Mouse (Mus musculus) CD8-positive naive resting alpha-beta T cell, adult 2 months (primary cell): ENCODE data around the gene Luc7l3.

ENCODE experiments used
- DNase-seq, 2 experiments: peaks; one replicate each; pipeline ENCODE4 v3.0.0; 2022; ENCODE audit warnings: low read depth in 2 of 2, low spot score in 2 of 2

Luc7l3 gene

DNA sequence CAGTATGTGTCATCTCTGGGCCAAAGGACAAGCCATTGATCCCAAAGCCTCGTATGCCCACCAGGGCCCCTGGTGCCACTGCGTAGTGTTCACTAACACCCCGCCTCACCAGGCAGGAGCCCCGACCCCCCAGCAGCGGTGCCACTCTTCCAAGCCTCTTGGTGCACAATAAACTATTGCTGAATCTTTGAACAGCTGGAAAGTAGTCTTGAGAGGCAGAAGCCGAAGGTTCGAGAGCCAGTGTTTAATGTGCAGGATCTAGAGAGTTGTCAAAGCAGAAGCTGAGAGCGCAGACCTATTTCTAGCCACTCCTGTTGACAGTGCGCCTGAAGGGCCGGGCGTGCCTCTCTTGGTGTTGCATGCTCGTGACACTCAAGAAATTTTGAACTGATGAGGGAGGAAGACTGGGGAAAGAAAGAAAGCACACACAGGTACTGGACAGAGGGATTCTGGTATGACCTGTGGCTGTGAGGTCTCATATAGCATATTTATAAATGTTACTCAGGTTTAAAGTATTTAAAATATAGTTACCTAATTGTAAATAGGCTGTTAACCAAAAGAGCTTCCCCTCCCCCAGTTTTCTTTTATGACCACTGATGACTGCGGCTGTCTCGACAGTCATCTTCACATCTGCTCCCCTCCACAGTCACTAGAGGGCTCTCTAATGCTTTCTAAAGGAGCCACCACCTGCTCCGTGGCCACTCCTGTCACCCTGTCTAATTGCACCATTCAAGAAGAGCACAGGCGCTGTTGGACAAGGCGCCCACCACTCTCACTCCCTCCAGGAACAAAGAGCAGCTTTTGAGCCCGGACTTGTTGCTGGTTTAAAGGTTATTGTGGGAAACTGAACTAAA is 18.2 kb upstream of the Luc7l3 start:
- peak; percentile 25 to 54 for DNase-seq

DNA sequence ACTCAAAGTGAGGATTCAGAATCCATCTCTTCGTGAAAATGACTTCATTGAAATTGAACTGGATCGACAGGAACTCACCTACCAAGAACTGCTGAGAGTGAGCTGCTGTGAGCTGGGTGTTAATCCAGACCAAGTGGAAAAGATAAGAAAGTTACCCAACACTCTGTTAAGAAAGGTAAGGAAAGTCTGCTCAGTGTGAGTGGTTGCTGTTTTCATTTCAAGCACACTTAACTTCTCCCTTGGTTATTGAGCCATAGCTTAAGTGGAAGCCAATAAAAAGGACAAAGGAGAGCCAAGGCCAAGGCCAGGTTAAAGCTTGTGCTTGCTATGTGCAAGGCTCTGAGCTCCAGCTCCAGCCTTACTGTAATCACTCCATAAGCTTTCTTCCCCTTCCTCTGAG is 16.6 kb upstream of the Luc7l3 start:
- DNase-seq: no peak

DNA sequence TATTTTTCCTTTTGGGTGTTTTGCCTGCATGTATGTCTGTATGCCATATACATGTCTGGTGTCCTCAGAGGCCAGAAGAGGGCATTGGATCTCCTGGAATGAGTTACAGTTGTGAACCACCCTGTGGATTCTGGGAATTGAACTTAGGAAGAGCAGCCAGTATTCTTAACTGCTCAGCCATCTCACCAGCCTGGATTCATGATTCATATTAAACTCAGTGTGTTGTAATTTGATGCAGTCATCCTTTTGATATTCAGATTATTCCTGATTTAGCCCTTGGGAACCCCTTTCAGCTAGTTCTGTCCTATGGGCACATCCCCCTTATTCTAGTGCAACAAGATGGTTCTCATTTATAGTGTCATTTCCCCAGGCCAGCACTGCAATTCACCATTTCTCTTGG is 14.8 kb upstream of the Luc7l3 start:
- no peak for DNase-seq

DNA sequence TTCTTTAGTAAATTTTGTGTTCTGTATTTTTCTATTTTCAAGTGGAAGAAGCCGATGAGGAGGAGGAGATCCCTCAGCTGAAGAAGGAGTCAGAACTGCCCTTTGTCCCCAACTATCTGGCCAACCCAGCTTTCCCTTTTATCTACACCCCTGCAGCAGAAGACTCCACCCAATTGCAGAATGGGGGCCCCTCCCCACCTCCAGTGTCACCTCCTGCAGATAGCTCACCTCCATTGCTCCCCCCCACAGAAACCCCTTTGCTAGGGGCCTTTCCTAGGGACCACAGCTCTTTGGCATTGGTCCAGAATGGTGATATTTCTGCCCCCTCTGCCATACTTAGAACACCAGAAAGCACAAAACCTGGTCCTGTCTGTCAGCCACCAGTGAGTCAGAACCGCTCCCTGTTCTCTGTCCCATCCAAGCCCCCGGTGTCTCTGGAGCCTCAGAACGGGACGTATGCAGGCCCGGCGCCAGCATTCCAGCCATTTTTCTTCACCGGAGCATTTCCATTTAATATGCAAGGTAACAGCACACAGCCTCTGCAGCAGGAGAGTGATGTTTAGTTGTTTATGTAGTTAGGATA is 12.7 kb upstream of the Luc7l3 start:
- no peak for DNase-seq

DNA sequence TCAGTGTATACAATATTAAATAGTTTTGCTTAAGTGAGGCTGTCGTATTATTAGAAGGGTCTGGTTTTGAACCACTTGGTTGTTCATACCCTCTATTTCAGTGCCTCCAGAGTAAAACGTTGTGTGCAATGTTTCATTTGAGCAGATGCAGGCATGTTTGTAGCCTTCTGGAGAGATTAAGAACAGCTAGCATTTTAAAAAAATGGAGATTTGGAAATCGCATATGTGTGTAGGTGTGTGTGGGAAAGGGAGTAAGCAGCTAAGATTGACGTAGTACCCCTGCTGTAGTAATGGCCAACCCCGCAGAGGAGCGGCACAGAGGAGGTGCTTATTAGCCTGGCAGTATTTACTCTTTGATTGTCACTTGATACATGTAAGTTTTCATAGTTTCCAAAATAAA is 10.9 kb upstream of the Luc7l3 start:
- no peak for DNase-seq

DNA sequence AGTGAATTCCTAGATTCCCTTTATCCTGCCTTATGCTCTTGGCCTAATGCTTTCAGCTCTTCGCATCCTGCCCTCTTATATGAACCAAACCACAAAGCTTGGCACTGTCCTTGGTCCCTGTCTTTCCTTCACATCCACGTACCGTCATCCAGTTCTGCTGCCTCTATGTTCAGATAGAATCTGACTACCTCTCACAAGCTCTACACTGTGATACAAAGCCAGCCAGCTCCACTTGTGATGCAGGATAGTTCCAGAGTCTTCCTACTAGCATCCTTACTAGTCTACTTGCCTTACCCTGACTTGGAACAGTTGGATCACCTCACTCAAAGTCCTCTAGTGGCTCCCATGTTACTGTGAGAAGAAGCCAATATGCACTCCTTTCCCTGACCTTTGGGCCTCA is 8.4 kb upstream of the Luc7l3 start:
- DNase-seq: no peak

DNA sequence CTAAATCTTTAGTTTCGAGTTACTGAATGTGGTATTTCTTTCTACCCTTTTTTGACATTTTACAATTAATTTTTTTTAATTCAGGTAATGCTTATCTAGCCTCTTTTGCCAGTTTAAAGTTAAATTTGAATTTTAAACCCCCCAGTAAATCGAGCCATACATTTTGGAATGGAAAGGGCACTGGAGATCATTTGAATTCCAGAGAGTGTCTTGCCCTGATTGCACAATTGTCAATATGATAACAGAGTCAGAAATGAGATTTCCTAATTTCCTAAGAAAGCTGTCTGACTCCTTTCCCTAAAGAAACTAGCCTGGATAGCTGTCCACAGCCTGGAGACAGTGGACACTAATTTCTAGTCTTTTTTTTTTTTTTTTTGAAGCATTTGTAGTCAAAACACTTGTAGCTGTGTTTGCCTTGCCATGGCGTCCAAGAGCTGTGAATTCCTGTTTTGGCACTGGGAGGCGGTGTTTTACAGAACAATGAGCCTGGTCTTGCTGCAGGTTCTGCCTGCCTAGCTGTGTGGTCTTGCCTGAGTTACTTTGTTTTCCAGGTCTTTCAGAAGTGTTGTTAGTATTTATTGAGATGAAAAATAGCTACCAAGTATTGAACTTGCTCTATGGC is 7.6 kb upstream of the Luc7l3 start:
- peak in 1 of 2 experiments; percentile 16 for DNase-seq

DNA sequence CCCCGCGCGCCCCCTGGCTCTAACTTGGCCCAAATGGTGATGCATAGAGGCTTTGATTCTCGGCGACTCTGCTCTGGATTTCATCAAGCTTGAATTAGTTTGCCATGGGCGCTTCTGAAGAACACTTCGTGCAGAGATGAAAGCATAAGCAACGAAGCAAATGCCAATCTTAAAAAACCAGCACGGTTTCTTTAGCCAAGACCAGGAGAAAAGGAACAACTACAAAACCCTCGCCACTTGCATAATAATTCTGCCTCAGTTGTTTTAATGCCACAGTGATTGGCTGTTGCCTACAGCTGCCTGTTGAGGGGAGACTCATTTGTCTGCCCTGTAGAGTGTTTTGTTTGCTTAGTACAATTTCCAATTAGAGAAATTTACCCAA is 6.8 kb upstream of the Luc7l3 start:
- DNase-seq: no peak

DNA sequence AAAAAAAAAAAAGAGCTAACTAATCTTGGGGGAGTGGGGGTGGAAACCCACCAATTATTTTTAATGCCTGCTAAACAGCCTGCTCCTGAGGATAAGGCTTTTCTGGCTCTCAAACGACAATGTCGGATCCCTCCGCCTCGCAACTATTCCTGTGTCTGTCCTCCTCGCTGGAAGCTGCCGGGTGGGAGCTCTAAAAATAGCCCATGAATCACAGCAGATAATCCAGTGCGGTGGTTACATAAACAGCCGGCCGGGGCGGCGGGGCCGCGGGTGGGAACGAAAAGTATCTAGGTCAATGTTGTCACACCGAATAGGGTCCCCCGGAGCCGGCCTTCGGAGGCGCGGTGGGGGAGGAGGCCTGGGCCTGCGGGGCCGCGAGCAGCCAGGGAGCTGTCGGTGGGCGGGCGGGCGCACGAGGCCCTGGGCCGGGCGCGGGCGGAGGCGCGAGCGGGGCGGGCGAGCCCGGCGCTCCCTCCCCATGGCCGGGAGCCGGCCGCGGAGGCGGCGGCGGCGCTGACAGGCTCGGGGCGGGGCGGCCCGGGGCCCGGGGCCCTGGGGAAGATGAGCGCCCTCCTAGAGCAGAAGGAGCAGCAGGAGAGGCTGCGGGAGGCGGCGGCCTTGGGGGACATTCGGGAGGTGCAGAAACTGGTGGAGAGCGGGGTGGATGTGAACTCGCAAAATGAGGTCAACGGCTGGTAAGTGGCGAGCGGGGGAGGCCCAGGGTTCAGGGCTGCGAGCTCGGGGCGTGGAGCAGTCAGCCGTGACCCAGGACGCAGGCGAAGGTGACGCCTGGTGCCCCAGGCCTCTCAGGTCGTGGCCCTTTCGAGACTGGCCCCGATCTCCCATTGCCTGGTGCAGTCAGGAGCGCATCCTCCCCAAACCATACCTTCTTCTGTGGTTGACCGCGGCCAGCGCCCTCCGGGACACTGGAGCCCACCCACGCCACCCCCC is 6.2 kb upstream of the Luc7l3 start, which contains the start of gene Ankrd40:
Gene Ankrd40, plus strand, starts transcription at position 309 of the 951 bp plus-strand sequence.
- peak; percentile 83 to 84 for DNase-seq

DNA sequence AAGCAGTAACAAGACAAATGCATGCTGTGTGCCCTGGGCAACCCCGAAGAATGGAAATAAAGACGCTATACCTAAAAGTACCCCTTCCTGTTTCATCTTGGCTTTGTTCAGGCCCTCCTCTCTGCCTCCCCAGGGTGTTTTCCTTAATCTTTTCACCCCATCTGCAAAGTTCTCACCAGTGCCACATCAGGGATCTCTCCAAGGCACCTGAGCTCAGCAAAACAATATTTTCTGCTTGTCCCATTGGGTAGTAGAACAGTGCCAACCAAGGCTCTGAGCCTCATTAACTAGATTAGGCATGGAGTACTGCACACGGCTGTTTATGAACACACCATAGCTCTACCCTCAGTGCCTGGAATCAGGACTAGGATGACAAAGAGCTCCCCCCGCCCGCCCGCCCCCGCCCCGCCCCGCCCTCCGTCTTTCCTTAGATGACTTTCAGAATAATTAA is 5.2 kb upstream of the Luc7l3 start:
- no peak for DNase-seq

DNA sequence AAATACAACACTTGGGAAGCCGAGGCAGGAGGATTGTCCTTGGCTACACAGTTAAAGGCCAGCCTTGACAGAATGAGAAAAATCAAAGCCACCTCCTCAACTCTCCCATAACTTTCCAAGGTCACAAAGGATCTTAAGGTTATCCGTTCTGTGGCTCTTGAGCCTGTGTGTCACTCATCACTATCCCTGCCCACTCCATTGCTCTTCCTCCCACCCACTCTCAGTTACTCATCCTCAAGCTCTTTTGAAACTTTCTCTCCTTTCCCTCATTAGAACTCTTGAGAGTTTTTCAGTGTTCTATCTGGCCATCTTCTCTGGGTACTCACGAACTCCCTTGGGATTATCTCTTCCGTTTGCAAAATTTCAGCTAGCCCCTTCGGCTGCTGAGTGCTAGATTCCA is 2.8 kb upstream of the Luc7l3 start:
- DNase-seq: no peak

DNA sequence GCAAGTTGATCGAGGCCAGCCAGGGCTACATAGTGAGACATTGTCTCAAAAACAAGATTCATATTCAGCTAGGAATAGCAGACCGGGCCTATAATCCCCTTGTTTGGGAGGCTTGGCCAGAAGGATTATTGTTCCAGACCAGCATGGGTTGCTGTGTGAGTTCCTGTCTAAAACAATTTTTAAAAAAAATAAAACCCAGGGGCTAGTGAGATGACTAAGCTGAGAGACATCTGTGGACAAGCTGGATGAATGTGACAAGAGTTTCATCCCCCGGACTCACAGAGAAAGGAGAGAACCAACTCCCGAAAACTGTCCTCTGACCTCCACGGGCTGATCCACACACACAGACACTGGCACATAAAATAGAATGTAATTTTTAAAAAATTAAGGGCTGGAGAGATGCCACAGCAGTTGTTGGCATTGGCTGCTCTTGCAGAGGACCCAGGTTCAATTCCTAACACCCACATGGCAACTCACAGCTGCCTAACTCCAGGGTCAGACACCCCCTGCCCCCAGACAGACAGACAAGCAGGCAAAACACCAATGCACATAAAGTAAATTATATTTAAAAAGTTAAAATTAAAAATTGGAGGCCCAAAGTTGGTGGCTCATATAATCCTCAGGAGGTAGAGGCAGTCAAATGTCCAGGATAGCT is 1.6 kb upstream of the Luc7l3 start:
- DNase-seq: no peak

DNA sequence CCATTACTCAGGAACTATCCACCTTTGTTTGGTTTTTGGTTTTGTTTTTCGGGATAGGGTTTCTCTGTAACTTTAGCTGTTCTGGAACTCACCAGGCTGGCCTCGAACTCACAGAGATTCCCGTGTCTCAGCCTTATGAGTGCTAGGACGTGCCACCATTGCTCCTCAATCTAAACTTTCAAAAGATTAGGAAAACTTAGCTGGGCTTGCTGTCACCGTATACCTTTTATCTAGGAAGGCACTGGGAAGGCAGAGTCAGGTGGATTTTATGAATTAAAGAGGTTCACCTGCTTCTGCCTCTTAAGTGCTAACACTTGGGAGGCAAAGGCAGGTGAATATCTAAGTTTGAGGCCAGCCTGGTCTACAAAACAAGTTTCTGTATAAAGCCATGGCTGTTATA is 848 bp upstream of the Luc7l3 start:
- no peak for DNase-seq

DNA sequence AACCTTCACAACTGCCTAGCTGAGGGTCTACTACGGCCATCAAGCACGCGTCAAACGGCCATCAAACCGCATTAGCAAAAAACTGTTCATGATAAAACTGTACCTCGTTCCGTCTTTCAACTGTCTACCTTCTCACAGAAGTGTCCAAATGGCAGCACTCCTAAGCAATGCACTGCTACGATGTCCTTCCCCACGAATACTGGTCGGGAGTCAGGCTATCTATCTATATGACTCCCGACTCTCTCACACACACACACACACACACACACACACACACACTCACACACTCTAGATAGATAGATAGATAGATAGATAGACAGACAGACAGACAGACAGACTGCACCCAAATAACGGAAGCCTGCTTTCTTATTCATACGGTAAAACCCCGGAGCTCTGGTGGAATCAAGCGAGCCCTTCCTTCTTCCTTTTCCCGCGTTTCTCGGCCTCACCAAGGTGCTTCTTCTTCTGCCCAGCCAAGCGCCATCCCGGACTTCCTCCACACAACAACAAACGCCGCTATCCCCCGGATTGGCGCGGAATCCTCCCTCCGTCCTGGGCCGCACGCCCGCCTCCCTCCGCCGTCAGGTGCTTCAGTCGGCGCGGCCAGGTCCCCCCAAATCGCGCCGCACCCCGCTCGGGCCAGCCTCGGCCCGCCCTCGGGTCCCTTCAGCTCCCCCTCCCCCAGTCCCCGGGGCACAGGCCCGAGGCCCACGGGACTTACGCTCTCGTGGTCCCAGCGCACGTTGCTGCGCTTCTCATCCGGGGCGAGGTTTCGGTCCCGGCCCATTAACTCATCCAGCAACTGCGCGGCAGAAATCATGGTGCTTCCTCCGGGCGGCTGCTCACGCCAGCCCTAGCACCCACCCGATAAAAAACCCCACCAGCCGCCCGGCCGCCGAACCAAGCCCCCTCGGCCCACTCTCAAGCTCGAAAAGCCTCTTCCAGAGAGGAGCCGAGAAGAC is 538 bp downstream of the Luc7l3 start:
- DNase-seq: no peak

DNA sequence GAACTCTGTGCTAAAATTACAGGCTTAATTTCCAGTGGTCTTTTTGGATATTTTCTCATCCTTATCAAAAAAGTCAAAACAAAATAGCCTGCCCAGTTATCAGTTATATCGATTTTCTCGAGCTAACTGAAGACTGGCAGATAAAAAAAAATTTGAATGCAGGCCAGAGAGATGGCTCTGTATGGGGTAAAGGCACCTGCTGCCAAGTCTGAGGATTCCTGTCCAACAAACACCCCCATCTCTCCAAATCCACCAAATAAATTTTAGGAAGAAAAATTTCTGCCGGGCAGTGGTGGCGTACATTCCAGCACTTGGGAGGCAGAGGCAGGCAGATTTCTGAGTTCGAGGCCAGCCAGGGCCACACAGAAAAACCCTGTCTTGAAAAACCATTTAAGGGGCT is 3.7 kb downstream of the Luc7l3 start:
- DNase-seq: no peak

DNA sequence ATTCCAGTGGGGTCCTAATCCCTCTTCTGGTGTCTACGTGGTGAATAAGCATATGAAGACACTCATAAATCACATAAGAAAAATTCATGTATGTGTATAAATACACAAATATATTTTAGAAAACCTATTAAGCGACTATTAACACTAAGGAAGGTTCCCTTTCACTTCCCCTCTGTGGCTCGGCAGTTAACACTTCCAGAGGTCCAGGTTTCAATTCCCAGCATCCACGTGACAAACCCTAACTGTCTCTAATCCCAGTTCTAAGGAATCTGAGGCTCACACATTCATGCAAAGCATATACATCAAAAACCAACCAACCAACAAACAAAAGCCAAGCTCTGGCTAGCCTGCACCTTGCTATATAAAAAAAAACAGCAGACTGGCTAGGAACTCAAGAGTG is 4.3 kb downstream of the Luc7l3 start:
- no peak for DNase-seq

DNA sequence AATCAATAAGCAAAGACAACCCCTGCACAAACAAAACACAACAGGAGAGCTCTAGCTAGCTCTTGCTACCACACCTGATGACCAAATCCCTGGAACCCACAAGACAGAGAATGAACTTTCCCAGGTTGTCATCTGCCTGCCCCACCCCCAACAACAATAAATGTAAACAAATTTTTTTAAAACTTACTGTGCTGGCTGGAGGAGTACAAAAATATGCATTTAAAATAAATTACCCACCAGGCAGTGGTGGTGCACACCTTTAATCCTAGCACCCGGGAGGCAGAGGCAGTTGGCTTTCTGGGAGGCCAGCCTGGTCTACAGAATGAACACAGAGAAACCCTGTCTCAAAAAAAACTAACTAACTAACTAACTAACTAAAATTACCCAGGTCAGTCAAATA is 4.8 kb downstream of the Luc7l3 start:
- no peak for DNase-seq

DNA sequence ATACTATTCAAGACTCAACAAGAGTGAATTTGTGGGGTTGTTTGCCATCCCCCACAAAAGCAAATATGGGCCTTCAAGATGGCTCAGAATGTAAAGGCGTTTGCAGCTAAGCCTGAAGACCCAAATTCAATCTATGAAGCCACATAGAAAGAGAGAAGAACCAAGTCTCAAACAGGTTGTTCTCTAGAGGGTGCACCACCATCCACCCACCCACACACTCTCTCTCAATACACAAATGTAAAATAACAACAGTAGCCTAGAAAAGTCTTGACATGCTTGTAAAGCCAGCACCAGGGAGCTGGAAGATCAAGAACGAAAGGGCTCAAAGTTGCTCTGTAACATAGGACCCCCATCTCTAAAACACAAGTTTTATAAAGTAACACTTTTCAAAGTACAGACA is 5.3 kb downstream of the Luc7l3 start:
- no peak for DNase-seq

DNA sequence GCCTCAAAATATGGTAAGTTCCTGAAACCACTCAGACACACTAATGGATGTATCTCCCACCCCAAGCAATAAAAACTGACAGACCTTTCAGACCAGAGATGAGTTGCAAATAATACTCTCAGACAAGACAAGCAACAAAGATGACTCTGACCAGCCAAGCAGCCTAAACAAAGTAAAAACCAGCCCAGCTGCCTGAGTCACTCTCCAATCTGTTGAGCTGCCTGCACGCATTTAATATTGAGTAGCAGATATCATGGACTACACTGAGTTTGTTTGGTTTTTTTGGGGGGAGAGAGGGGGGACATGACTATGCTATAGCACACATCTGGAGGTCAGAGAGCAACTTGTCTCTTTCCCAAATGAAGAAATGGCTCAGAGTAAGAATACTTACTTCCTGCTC is 6.5 kb downstream of the Luc7l3 start:
- DNase-seq: no peak
